Mouse (Mus musculus): ENCODE results near the gene Epop. TPM values are rescaled to one million over a fixed set of nuclear protein-coding genes. Genes with fewer than 3 reads are reported as not detected.

Gene Epop
- polyA plus RNA-seq, 1 experiment from 2014 or later, result 2.1 TPM

DNA sequence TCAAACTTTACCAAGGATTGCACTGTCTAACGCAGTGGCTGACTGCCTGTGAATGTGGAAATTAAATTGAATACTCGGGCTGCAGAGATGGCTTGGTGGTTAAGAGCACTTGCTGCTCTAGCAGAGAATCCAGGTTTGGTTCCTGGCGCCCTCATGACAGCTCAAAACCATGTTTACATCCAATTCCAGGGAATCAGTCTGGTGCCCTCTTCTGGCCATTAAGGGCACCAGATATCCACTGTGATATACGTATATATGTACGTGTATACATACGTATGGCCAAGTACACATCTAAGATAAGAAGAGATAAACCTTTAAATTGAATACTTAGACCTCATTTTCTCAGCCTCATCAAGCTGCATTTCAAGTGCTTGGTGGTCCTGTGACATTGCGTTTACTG is 36.7 kb upstream of the Epop start:
- H3K4me2 ChIP-seq, result no peak overlapping the region
- no peaks in the 10 kb centered on the region for H3K9me3 ChIP-seq (replicated peaks)
- H3K27ac ChIP-seq (replicated peaks), result no peak overlapping the region
- no peak for ATAC-seq (ENCODE audit: low FRiP score)
- peaks cover 41% of the 10 kb centered on the region for H3K36me3 ChIP-seq
- H3K4me3 ChIP-seq (replicated peaks), result no peak overlapping the region
- no peak overlapping the region for H3K9ac ChIP-seq (replicated peaks)
- WGBS, result 89% methylated on average over 7 of the region's 7 CpGs
- H3K4me1 ChIP-seq, result peaks cover 43% of the 10 kb centered on the region
- H3K27me3 ChIP-seq (replicated peaks), result peaks cover 13% of the 10 kb centered on the region

GRCm38 (mm10) chr11:97665431-97665830 is 35.9 kb upstream of the Epop start:
- H3K27me3 ChIP-seq (replicated peaks), result peaks cover 19% of the 10 kb centered on the region
- peak overlapping the region; percentile 82; the same call in 1 of the 2 replicates for H3K4me3 ChIP-seq (replicated peaks)
- H3K9me3 ChIP-seq (replicated peaks), result no peaks in the 10 kb centered on the region
- ATAC-seq (ENCODE audit: low FRiP score), result no peak
- H3K36me3 ChIP-seq, result peaks cover 36% of the 10 kb centered on the region
- H3K4me2 ChIP-seq, result peak overlapping the region; percentile 88
- 89% methylated on average over 13 of the region's 13 CpGs for WGBS
- peaks cover 51% of the 10 kb centered on the region for H3K4me1 ChIP-seq
- H3K27ac ChIP-seq (replicated peaks), result no peak overlapping the region
- H3K9ac ChIP-seq (replicated peaks), result no peak overlapping the region

DNA sequence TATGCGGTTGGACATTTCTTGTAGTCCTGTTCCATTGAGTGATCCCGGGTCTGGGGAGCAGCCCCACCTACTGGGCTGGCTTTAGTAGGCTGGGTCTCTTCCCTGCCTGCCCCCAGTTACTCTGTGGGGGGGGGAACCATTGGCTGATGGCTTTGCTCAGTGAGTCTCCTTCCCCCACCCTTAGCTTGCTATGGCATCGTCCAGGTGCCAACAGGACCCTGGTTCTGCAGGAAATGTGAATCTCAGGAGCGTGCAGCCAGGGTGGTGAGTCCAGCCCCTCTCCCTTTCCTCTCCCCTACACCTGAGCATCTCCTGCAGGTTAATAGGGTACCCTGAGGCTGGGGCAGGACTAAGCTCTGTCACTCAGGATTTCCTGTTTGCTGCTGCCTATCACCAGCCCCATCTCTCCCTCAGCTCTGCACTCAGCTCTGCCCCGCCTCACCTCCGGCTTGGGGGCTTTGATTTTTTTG is 35.3 kb upstream of the Epop start:
- peak overlapping the region; percentile 88 for H3K4me2 ChIP-seq
- H3K4me1 ChIP-seq, result peaks cover 52% of the 10 kb centered on the region
- no peaks in the 10 kb centered on the region for H3K9me3 ChIP-seq (replicated peaks)
- peaks cover 19% of the 10 kb centered on the region for H3K27me3 ChIP-seq (replicated peaks)
- no peak for ATAC-seq (ENCODE audit: low FRiP score)
- 37% methylated on average over 6 of the region's 6 CpGs for WGBS
- H3K27ac ChIP-seq (replicated peaks), result 0 out of 2 replicates have a peak overlapping the region, but pooled peaks have one; percentile 0
- H3K36me3 ChIP-seq, result peaks cover 30% of the 10 kb centered on the region
- H3K4me3 ChIP-seq (replicated peaks), result peak overlapping the region; percentile 82
- H3K9ac ChIP-seq (replicated peaks), result 0 out of 2 replicates have a peak overlapping the region, but pooled peaks have one; percentile 4

GRCm38 (mm10) chr11:97664339-97664665 is 34.8 kb upstream of the Epop start:
- WGBS, result 0% methylated on average over 7 of the region's 8 CpGs
- Histone ChIP-seq H3K4me1 (peaks cover 52% of the 10 kb centered on the region), H3K27ac (replicated peaks) (peak overlapping the region; percentile 82; the same call in 1 of the 2 replicates)

GRCm38 (mm10) chr11:97663528-97664338 is 34.2 kb upstream of the Epop start:
- H3K27me3 ChIP-seq (replicated peaks), result peaks cover 19% of the 10 kb centered on the region
- peak overlapping the region; percentile 82 for H3K4me3 ChIP-seq (replicated peaks)
- peaks cover 21% of the 10 kb centered on the region for H3K36me3 ChIP-seq
- peaks cover 50% of the 10 kb centered on the region for H3K4me1 ChIP-seq
- WGBS, result 1% methylated on average over 35 of the region's 57 CpGs
- no peaks in the 10 kb centered on the region for H3K9me3 ChIP-seq (replicated peaks)
- peak overlapping the region; percentile 88 for H3K4me2 ChIP-seq
- H3K9ac ChIP-seq (replicated peaks), result peak overlapping the region; percentile 73
- ATAC-seq (ENCODE audit: low FRiP score), result peak; percentile 42; the same call in 1 of the 2 replicates
- peak overlapping the region; percentile 82 for H3K27ac ChIP-seq (replicated peaks)

More at GRCm38 (mm10) chr11:97664339-97664665, 34.8 kb upstream of the Epop start:
- Histone ChIP-seq H3K36me3 (peaks cover 25% of the 10 kb centered on the region), H3K27me3 (replicated peaks) (peaks cover 19% of the 10 kb centered on the region), H3K9ac (replicated peaks) (peak overlapping the region; percentile 73), H3K4me3 (replicated peaks) (peak overlapping the region; percentile 82), H3K4me2 (peak overlapping the region; percentile 88), H3K9me3 (replicated peaks) (no peaks in the 10 kb centered on the region)
- ATAC-seq (ENCODE audit: low FRiP score), result no peak

GRCm38 (mm10) chr11:97662893-97663527 is 33.5 kb upstream of the Epop start, which contains the start of gene Mllt6:
Gene Mllt6, plus strand, starts transcription at chr11:97663414.
- Histone ChIP-seq H3K4me3 (replicated peaks) (peak within 1 kb of the TSS; percentile 82), H3K9ac (replicated peaks) (peak within 1 kb of the TSS; percentile 73), H3K4me2 (peak within 1 kb of the TSS; percentile 88), H3K4me1 (peaks cover 50% of the 10 kb centered on the region), H3K27ac (replicated peaks) (peak within 1 kb of the TSS; percentile 82), H3K9me3 (replicated peaks) (no peaks in the 10 kb centered on the region), H3K27me3 (replicated peaks) (peaks cover 19% of the 10 kb centered on the region), H3K36me3 (peaks cover 15% of the 10 kb centered on the region)
- WGBS, result under 1% methylated on average over 22 of the region's 76 CpGs
- peak; percentile 76 for ATAC-seq (ENCODE audit: low FRiP score)

GRCm38 (mm10) chr11:97662207-97662892 is 32.8 kb upstream of the Epop start:
- no peak for ATAC-seq (ENCODE audit: low FRiP score)
- WGBS, result 2% methylated on average over 21 of the region's 21 CpGs
- Histone ChIP-seq H3K27ac (replicated peaks) (peak overlapping the region; percentile 82; the same call in 1 of the 2 replicates), H3K9me3 (replicated peaks) (no peaks in the 10 kb centered on the region), H3K27me3 (replicated peaks) (peaks cover 19% of the 10 kb centered on the region), H3K4me3 (replicated peaks) (peak overlapping the region; percentile 82), H3K4me2 (peak overlapping the region; percentile 88), H3K36me3 (peaks cover 12% of the 10 kb centered on the region), H3K9ac (replicated peaks) (peak overlapping the region; percentile 73; the same call in 1 of the 2 replicates), H3K4me1 (peaks cover 50% of the 10 kb centered on the region)

- Histone ChIP-seq H3K9me3 (replicated peaks) (no peaks in the 10 kb centered on the region), H3K4me2 (peak overlapping the region; percentile 88), H3K27me3 (replicated peaks) (peaks cover 19% of the 10 kb centered on the region), H3K4me1 (peaks cover 50% of the 10 kb centered on the region), H3K4me3 (replicated peaks) (peak overlapping the region; percentile 82), H3K9ac (replicated peaks) (no peak overlapping the region), H3K27ac (replicated peaks) (no peak overlapping the region), H3K36me3 (peaks cover 6% of the 10 kb centered on the region)
- WGBS, result under 1% methylated on average over 20 of the region's 20 CpGs
- ATAC-seq (ENCODE audit: low FRiP score), result no peak
Measured at GRCm38 (mm10) chr11:97661648-97662133, 32.2 kb upstream of the Epop start.

- no peak overlapping the region for H3K27ac ChIP-seq (replicated peaks)
- H3K9ac ChIP-seq (replicated peaks), result peak overlapping the region; percentile 82; the same call in 1 of the 2 replicates
- no peak for ATAC-seq (ENCODE audit: low FRiP score)
- no peaks in the 10 kb centered on the region for H3K9me3 ChIP-seq (replicated peaks)
- peaks cover 3% of the 10 kb centered on the region for H3K36me3 ChIP-seq
- peak overlapping the region; percentile 82 for H3K4me3 ChIP-seq (replicated peaks)
- peaks cover 50% of the 10 kb centered on the region for H3K4me1 ChIP-seq
- H3K4me2 ChIP-seq, result peak overlapping the region; percentile 88
- WGBS, result 2% methylated on average over 27 of the region's 27 CpGs
- peaks cover 19% of the 10 kb centered on the region for H3K27me3 ChIP-seq (replicated peaks)
Measured at GRCm38 (mm10) chr11:97660734-97661647, 31.5 kb upstream of the Epop start.

DNA sequence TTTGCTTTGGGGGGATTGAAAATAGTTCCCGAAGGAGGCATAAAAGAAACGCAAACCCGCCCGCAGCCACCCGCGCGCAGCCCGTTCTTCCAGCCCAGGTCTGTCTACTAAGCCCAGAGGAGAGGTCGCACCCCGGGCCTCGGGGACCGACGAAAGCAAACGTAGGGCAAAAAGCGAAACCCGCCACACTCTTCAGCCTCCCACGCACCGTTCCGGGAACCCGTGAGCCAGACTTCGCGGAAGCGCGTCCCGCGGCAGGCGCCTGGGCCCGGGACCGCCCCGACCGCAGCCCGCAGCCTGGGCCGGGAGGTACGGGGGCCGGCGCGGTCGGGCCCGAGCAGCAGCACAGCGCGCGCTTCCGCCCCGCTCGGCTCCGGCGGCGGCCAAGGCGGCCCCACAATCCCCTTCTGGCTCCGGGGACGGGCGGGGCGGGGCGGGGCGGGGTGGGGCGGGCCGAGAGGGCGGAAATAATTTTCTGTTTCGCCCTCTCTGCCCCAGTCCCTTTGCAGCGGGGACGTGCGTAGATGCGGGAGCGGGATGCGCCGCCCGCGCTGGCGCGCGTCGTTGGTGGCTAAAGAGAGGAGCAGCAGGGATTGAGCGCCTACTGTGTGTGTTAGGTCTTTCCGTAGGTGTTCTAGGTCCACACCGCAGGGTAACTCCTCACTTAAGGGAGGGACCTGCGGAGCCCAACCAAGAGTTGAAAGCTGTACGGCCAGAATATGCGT is 30.6 kb upstream of the Epop start:
- peak overlapping the region; percentile 80 for H3K4me3 ChIP-seq (replicated peaks)
- H3K9ac ChIP-seq (replicated peaks), result peak overlapping the region; percentile 82
- H3K36me3 ChIP-seq, result no peaks in the 10 kb centered on the region
- 0% methylated on average over 74 of the region's 78 CpGs for WGBS
- no peaks in the 10 kb centered on the region for H3K9me3 ChIP-seq (replicated peaks)
- H3K27me3 ChIP-seq (replicated peaks), result peaks cover 19% of the 10 kb centered on the region
- H3K27ac ChIP-seq (replicated peaks), result peak overlapping the region; percentile 79
- H3K4me2 ChIP-seq, result peak overlapping the region; percentile 88
- peaks cover 45% of the 10 kb centered on the region for H3K4me1 ChIP-seq
- peak; percentile 87 for ATAC-seq (ENCODE audit: low FRiP score)

Data from neural tube, embryonic 15.5 days (tissue).